Mouse (Mus musculus) gastrocnemius, postnatal 14 days (tissue): Measurements from ENCODE around the gene Cdc16. TPM values are rescaled to one million over a fixed set of nuclear protein-coding genes. Genes with fewer than 3 reads are reported as not detected.
"Not testable (repeated sequence)": the region's sequence is repeated elsewhere in the genome, so short reads cannot be mapped to it uniquely, and the experiment has no call there.

Source experiments
- DNase-seq: peaks from one replicate; pipeline ENCODE4 v3.0.0; 2021; ENCODE audit warnings: mixed read lengths
- intact Hi-C: fragments of 180-260 bp; cut with DNase I; formaldehyde crosslinking; loops from one replicate; pipeline ENCODE4 v1.15.1; 2025; ENCODE audit warnings: low total_unique reads
- long read RNA-seq, 2 experiments: library from polyadenylated mRNA; stranded (forward); transcript quantifications; one replicate each; pipeline ENCODE4 v2.0.0; 2021
- total RNA-seq, 2 experiments: library from RNA; stranded (reverse); gene quantifications; 2 replicates each; pipeline ENCODE4 v1.2.3; 2021

Gene Cdc16
- total RNA-seq, result 10 to 100 TPM; 34.7 to 36.8 TPM
- long read RNA-seq, experiment 1, transcript Cdc16-201 (18 exons, 2,301 nt), result major isoform, 54 of 65 reads
- long read RNA-seq, experiment 1, partial matches to known transcripts, result 5 of 65 reads
- long read RNA-seq, experiment 1, other reads (novel, unspliced or antisense), result 6 of 65 reads
- long read RNA-seq, experiment 2, transcript Cdc16-201 (18 exons, 2,301 nt), result major isoform, 72 of 75 reads
- long read RNA-seq, experiment 2, partial matches to known transcripts, result 2 of 75 reads
- long read RNA-seq, experiment 2, other reads (novel, unspliced or antisense), result 1 of 75 reads

- peak; percentile 89 for DNase-seq
- intact Hi-C loops, result no loop called here
Measured at GRCm38 (mm10) chr8:13756982-13757804, at the start of gene Cdc16. TSS of gene Cdc16 (plus strand) at chr8:13757676.

- no peak for DNase-seq
- intact Hi-C loops, result no loop called here
Measured at GRCm38 (mm10) chr8:13708514-13708913, 49.0 kb upstream of the Cdc16 start.

GRCm38 (mm10) chr8:13718980-13719379 is 38.5 kb upstream of the Cdc16 start:
- intact Hi-C loops, result no loop called here
- no peak for DNase-seq

- intact Hi-C loops, result loop anchor here (5.0 kb wide), 1 partner anchor 173 kb away; no protein-coding TSS in a partner anchor
- peak; percentile 34 for DNase-seq
Measured at GRCm38 (mm10) chr8:13725722-13726121, 31.8 kb upstream of the Cdc16 start.

GRCm38 (mm10) chr8:13727469-13728094 is 29.9 kb upstream of the Cdc16 start:
- intact Hi-C loops, result loop anchor here (5.0 kb wide), 1 partner anchor 175 kb away; no protein-coding TSS in a partner anchor
- no peak for DNase-seq

GRCm38 (mm10) chr8:13740323-13740770 is 17.1 kb upstream of the Cdc16 start:
- intact Hi-C loops, result no loop called here
- DNase-seq, result no peak

- intact Hi-C loops, result no loop called here
- no peak for DNase-seq
Measured at GRCm38 (mm10) chr8:13740817-13741613, 16.5 kb upstream of the Cdc16 start.

GRCm38 (mm10) chr8:13746212-13746611 is 11.3 kb upstream of the Cdc16 start:
- not testable (repeated sequence) for DNase-seq

GRCm38 (mm10) chr8:13747626-13748025 is 9.8 kb upstream of the Cdc16 start:
- intact Hi-C loops, result no loop called here
- DNase-seq, result no peak

More at GRCm38 (mm10) chr8:13746212-13746611, 11.3 kb upstream of the Cdc16 start:
- intact Hi-C loops, result not testable (repeated sequence)

- intact Hi-C loops, result no loop called here
- DNase-seq, result peak; percentile 79
Measured at GRCm38 (mm10) chr8:13753680-13754079, 3.8 kb upstream of the Cdc16 start.

- no peak for DNase-seq
- intact Hi-C loops, result no loop called here
Measured at GRCm38 (mm10) chr8:13756480-13756879, 996 bp upstream of the Cdc16 start.

- DNase-seq, result no peak
- intact Hi-C loops, result no loop called here
Measured at GRCm38 (mm10) chr8:13757805-13758727, 590 bp downstream of the Cdc16 start.

GRCm38 (mm10) chr8:13769206-13769605 is 11.7 kb downstream of the Cdc16 start:
- intact Hi-C loops, result no loop called here
- DNase-seq, result no peak

- intact Hi-C loops, result no loop called here
- DNase-seq, result no peak
Measured at GRCm38 (mm10) chr8:13780536-13780935, 23.1 kb downstream of the Cdc16 start.

- intact Hi-C loops, result no loop called here
- peak; percentile 92 for DNase-seq
Measured at GRCm38 (mm10) chr8:13785250-13785763, 27.8 kb downstream of the Cdc16 start, which contains the start of gene Upf3a. TSS of gene Upf3a (plus strand) at chr8:13785615.

GRCm38 (mm10) chr8:13785764-13786299 is 28.4 kb downstream of the Cdc16 start:
- intact Hi-C loops, result no loop called here
- DNase-seq, result peak; percentile 99

- intact Hi-C loops, result no loop called here
- DNase-seq, result no peak
Measured at GRCm38 (mm10) chr8:13789606-13790005, 32.1 kb downstream of the Cdc16 start.
